ENCODE assay signal across 8 mouse cellular contexts in the genomic region with DNA sequence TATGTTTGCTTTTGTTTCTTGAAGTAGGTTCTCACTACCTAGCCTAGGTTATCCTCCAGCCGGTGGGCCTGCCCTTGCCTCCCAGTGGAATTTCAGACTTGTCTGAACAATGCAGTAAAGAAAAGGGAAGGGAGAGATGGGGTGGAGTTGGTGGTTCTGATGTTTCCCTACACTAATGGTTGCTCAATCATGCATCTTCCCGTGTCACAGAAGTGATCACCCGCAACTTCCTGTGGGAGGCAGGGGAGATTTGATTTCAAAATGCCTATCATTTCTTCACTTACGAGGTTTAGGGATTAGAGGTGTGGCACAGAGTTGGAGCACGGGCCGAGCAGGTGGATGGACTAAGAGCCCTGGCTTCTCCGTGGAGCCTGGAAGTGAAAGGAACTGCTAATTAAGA. TPM values are rescaled to one million over a fixed set of nuclear protein-coding genes. Genes with fewer than 3 reads are reported as not detected.
A peak's percentile ranks its signal among the peaks of the same experiment; 100 is the strongest.
DNase-seq lines count a peak whose midpoint lies in the region; ATAC-seq and TF ChIP-seq lines count a peak whose summit lies in the region.

No protein-coding gene starts in this region.

- WGBS in kidney, postnatal 0 days: 28% methylated on average over 7 of the region's 7 CpGs
- 37% methylated on average over 7 of the region's 7 CpGs for WGBS in stomach, embryonic 14.5 days

- TF ChIP-seq CTCF in kidney, postnatal 0 days (IDR thresholded peaks at IDR 0.05; ENCODE audit: low read depth): no peak

- peak overlapping the region; percentile 93; the same call in 1 of the 2 replicates for H3K27ac ChIP-seq in kidney, postnatal 0 days
- H3K27ac ChIP-seq in brown adipose tissue, adult 24 weeks (replicated peaks; ENCODE audit: low read depth, low read length): no peak overlapping the region
- H3K27ac ChIP-seq in stomach, embryonic 14.5 days (ENCODE audit: low read length): no peak overlapping the region

- no peaks in the 10 kb centered on the region for H3K9me3 ChIP-seq in kidney, postnatal 0 days (replicated peaks; ENCODE audit: low read length)
- H3K9me3 ChIP-seq in stomach, embryonic 14.5 days (ENCODE audit: control insufficient read depth, low read depth, low read length): no peaks in the 10 kb centered on the region

- no peaks in the 10 kb centered on the region for H3K27me3 ChIP-seq in kidney, postnatal 0 days (ENCODE audit: insufficient read depth, low read length)
- H3K27me3 ChIP-seq in stomach, embryonic 14.5 days (ENCODE audit: control insufficient read depth, insufficient read depth, low read length): no peaks in the 10 kb centered on the region

- ATAC-seq in kidney, postnatal 0 days (replicated peaks; ENCODE audit: low FRiP score, low read depth): no peak
- ATAC-seq in stomach, embryonic 14.5 days (ENCODE audit: insufficient number of reproducible peaks, insufficient read depth, low FRiP score, low read depth): no peak

- peak overlapping the region; percentile 83 for H3K4me2 ChIP-seq in kidney, postnatal 0 days (ENCODE audit: low read length)
- H3K4me2 ChIP-seq in stomach, embryonic 14.5 days (replicated peaks; ENCODE audit: low read depth, low read length): peak overlapping the region; percentile 70

- intact Hi-C loops in heart, postnatal 36 days (cut with DNase I): loop anchor here (2.0 to 10.0 kb wide), 3 partner anchors 58 to 438 kb away; partner anchors contain the start of genes Fbxo28 and Lbr

- H3K4me1 ChIP-seq in kidney, postnatal 0 days (replicated peaks; ENCODE audit: insufficient read depth, low read length): peaks cover 15% of the 10 kb centered on the region
- peaks cover 11% of the 10 kb centered on the region for H3K4me1 ChIP-seq in brown adipose tissue, adult 24 weeks (ENCODE audit: control insufficient read depth, insufficient read depth, insufficient read length, low read length)
- peaks cover 14% of the 10 kb centered on the region for H3K4me1 ChIP-seq in stomach, embryonic 14.5 days (ENCODE audit: control insufficient read depth, insufficient read depth, low read length)

- peaks cover 10% of the 10 kb centered on the region; the same call in 1 of the 2 replicates for H3K36me3 ChIP-seq in kidney, postnatal 0 days (ENCODE audit: insufficient read depth, low read length)
- H3K36me3 ChIP-seq in stomach, embryonic 14.5 days (ENCODE audit: control insufficient read depth, insufficient read depth, low read length): peaks cover 9% of the 10 kb centered on the region; the same call in 1 of the 2 replicates

- 0 out of 2 replicates have a peak overlapping the region, but pooled peaks have one; percentile 90 for H3K9ac ChIP-seq in kidney, postnatal 0 days (ENCODE audit: low read depth, low read length)
- H3K9ac ChIP-seq in stomach, embryonic 14.5 days (replicated peaks; ENCODE audit: low read depth, low read length): no peak overlapping the region

- peak; percentile 46 for DNase-seq in kidney, postnatal 0 days (ENCODE audit: low spot score)
- DNase-seq in kidney, postnatal 14 days: no peak
- peak; percentile 13 to 18 for DNase-seq in heart, postnatal 36 days
- DNase-seq in lung, postnatal 10 days: peak; percentile 21
- no peak for DNase-seq in urinary bladder, adult 2 months (ENCODE audit: low spot score)
- no peak for DNase-seq in adrenal gland, adult 8-10 months

- peak overlapping the region; percentile 81 for H3K4me3 ChIP-seq in kidney, postnatal 0 days (replicated peaks; ENCODE audit: low read depth, low read length)
- H3K4me3 ChIP-seq in brown adipose tissue, adult 24 weeks (ENCODE audit: insufficient read depth, low read depth, low read length): peak overlapping the region; percentile 0; the same call in 1 of the 2 replicates
- 0 out of 2 replicates have a peak overlapping the region, but pooled peaks have one; percentile 85 for H3K4me3 ChIP-seq in stomach, embryonic 14.5 days (ENCODE audit: low read depth, low read length)

RNA-seq across cellular contexts. Expression of gene Degs1, which starts 0.6 kb away (rescaled TPM):
- polyA plus RNA-seq in kidney, postnatal 0 days (2015; fragmentation: Nextera tagmentation; extraction: Ambion mirVana): 169 and 179 TPM in 2 replicates
- polyA plus RNA-seq in brown adipose tissue, adult 24 weeks (2012; ENCODE audit: insufficient read depth, insufficient read length, missing spikeins): 48.7 and 52.0 TPM in 2 replicates
- 10 to 100 TPM; 59.2 to 60.7 TPM for total RNA-seq in heart, postnatal 36 days (2021)
- 119 and 148 TPM in 2 replicates for polyA plus RNA-seq in stomach, embryonic 14.5 days (2014; fragmentation: Nextera tagmentation; extraction: Ambion mirVana)
- 71.9 and 84.2 TPM in 2 replicates for polyA plus RNA-seq in urinary bladder, adult 2 months (2012; rRNA removed)
- 100 to 1,000 TPM in 1 of 4 experiments, 10 to 100 TPM in 3; 84.3 to 108 (median 91.7) TPM for total RNA-seq in adrenal gland, adult 8-10 months (2022)

RNA-seq across cellular contexts. Expression of gene Fbxo28, which starts 58.2 kb away (rescaled TPM):
- polyA plus RNA-seq in kidney, postnatal 0 days (2015; fragmentation: Nextera tagmentation; extraction: Ambion mirVana): 17.1 and 17.8 TPM in 2 replicates
- polyA plus RNA-seq in brown adipose tissue, adult 24 weeks (2012; ENCODE audit: insufficient read depth, insufficient read length, missing spikeins): 8.7 and 11.6 TPM in 2 replicates
- total RNA-seq in heart, postnatal 36 days (2021): 10 to 100 TPM; 22.8 to 24.4 TPM
- 23.1 and 24.2 TPM in 2 replicates for polyA plus RNA-seq in stomach, embryonic 14.5 days (2014; fragmentation: Nextera tagmentation; extraction: Ambion mirVana)
- polyA plus RNA-seq in urinary bladder, adult 2 months (2012; rRNA removed): 13.9 and 15.9 TPM in 2 replicates
- total RNA-seq in adrenal gland, adult 8-10 months (2022): 10 to 100 TPM; 36.2 to 46.8 (median 38.1) TPM

Comparison
In these comparisons a context has a peak if more than half of its experiments do, and no peak if none do; other contexts are left out.
1. DNase-seq: peak in kidney, postnatal 0 days (single experiment), heart, postnatal 36 days (2 of 2) and lung, postnatal 10 days (single experiment); none in kidney, postnatal 14 days (single experiment), urinary bladder, adult 2 months (single experiment) and adrenal gland, adult 8-10 months (single experiment).
2. H3K4me3 ChIP-seq: peak in every context shown above with its lines; median percentile 85 in stomach, embryonic 14.5 days; 81 in kidney, postnatal 0 days; 0 in brown adipose tissue, adult 24 weeks.